Mouse (Mus musculus): ENCODE data around the gene Barhl2. TPM values are rescaled to one million over a fixed set of nuclear protein-coding genes. Genes with fewer than 3 reads are reported as not detected.

Gene Barhl2
- polyA plus RNA-seq (2016; fragmentation: Nextera tagmentation; extraction: Ambion mirVana), result 0.13 and 0.14 TPM in 2 replicates

DNA sequence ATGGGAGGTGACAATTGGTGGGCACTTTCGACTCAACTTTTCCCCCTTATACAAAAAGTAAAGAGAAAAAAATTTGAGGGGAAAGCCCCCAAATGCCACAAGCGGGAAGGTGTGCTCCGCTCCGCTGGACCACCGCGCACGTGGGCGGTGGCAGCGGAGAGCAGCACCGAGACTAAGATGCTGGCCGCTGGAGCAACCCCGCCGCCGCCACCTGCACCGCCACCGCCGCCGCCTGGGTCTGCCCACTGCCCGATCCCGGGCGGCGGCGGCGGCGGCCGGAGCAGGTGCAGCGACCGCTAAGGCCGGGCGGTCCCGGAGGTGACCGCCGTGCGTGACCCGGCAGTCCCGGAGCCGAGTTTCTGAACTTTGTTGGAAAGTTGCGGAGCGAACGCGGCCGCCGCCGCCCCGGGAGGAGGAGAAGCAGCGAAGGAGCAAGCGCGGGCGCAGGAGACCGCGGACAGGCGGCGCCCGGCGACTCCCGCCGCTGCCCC lies at the start of gene Barhl2:
TSS of gene Barhl2 (minus strand) at position 181 of the 491 bp plus-strand sequence.
- Histone ChIP-seq H3K27me3 (replicated peaks; ENCODE audit: low read depth, poor library complexity, severe bottlenecking) (peaks cover 100% of the 10 kb centered on the region), H3K9me3 (no peaks in the 10 kb centered on the region), H3K4me1 (peaks cover 25% of the 10 kb centered on the region), H3K36me3 (replicated peaks) (no peaks in the 10 kb centered on the region), H3K4me3 (peak within 1 kb of the TSS; percentile 62), H3K27ac (replicated peaks) (peak within 1 kb of the TSS; percentile 51)
- WGBS, result under 1% methylated on average over 57 of the region's 57 CpGs
- no peak for DNase-seq (ENCODE audit: low spot score)

DNA sequence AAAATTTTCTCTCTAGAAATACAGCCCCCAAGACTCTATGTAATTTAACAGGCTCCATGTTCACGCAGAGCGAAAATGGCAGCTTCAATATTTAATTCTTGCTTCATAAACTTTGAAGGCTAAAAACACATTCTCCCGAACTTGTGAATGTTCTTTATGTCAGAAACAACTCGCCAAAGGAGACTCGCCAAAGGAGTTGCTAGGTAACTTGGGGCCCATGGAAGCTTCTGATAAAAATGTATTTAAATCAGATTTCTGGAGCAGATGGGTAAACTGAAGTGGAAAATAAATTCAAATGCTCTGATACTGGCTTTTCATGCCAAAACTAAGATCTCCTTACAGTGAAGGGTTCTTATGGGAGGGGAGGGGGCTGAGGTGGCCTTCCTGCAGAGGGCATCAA lies 48.1 kb upstream of the Barhl2 start:
- WGBS, result 93% methylated on average over 5 of the region's 5 CpGs
- Histone ChIP-seq H3K27ac (replicated peaks) (no peak overlapping the region), H3K4me3 (no peak overlapping the region), H3K4me1 (peaks cover 10% of the 10 kb centered on the region), H3K27me3 (replicated peaks; ENCODE audit: low read depth, poor library complexity, severe bottlenecking) (no peaks in the 10 kb centered on the region), H3K36me3 (replicated peaks) (no peaks in the 10 kb centered on the region), H3K9me3 (no peaks in the 10 kb centered on the region)
- no peak for DNase-seq (ENCODE audit: low spot score)

- H3K27ac ChIP-seq (replicated peaks), result peak overlapping the region; percentile 16; the same call in 1 of the 2 replicates
Observed at GRCm38 (mm10) chr5:106502684-106503545, 44.9 kb upstream of the Barhl2 start.

DNA sequence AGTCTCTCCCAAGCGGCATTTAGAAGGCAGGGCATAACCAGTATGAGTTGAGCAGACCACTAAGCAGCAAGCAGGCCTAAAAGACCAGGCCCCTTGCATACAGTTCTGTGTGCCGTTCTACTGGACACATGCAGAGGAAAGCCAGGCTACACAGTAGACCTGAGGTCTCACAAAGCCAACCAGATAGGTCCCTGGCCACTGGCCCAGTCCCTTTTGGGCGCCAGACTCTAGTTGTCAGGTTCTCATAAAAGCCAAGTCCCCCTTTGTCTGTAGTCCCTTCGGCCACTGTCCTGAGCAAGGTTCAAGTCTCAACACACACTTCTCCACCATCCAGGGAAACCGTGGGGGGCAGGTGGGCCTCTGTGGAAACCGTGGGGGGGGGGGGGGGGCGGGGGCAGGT lies 44.3 kb upstream of the Barhl2 start:
- no peak for DNase-seq (ENCODE audit: low spot score)
- Histone ChIP-seq H3K4me1 (peaks cover 10% of the 10 kb centered on the region), H3K27me3 (replicated peaks; ENCODE audit: low read depth, poor library complexity, severe bottlenecking) (no peaks in the 10 kb centered on the region), H3K4me3 (no peak overlapping the region), H3K36me3 (replicated peaks) (no peaks in the 10 kb centered on the region), H3K9me3 (no peaks in the 10 kb centered on the region), H3K27ac (replicated peaks) (no peak overlapping the region)
- 72% methylated on average over 7 of the region's 7 CpGs for WGBS

More at GRCm38 (mm10) chr5:106502684-106503545, 44.9 kb upstream of the Barhl2 start:
- Histone ChIP-seq H3K9me3 (no peaks in the 10 kb centered on the region), H3K4me1 (peaks cover 10% of the 10 kb centered on the region), H3K27me3 (replicated peaks; ENCODE audit: low read depth, poor library complexity, severe bottlenecking) (no peaks in the 10 kb centered on the region), H3K36me3 (replicated peaks) (no peaks in the 10 kb centered on the region), H3K4me3 (no peak overlapping the region)
- WGBS, result 65% methylated on average over 12 of the region's 12 CpGs
- DNase-seq (ENCODE audit: low spot score), result peak; percentile 13

DNA sequence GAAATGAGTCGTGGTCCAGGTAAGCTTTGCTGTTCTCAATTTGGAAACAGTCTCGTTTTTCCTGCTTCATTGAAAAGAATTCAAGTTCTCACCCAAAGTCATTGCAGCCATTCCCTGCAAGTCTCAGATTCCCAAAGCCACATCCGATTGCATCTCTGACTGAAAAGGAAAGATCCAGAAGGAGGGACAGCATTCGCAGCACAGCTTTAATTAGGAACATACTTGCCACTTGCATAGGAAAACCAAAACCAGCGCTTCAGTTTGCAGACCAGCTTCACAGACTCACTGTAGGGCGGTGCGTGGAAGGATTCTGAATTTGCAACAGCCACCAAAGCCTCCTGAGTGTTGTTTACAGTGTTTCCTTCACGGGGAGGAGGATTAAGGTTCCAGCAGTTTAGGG lies 33.8 kb upstream of the Barhl2 start:
- peak overlapping the region; percentile 24; the same call in 1 of the 2 replicates for H3K27ac ChIP-seq (replicated peaks)
- no peak overlapping the region for H3K4me3 ChIP-seq
- H3K27me3 ChIP-seq (replicated peaks; ENCODE audit: low read depth, poor library complexity, severe bottlenecking), result no peaks in the 10 kb centered on the region
- peak; percentile 37 for DNase-seq (ENCODE audit: low spot score)
- WGBS, result 38% methylated on average over 8 of the region's 8 CpGs
- H3K36me3 ChIP-seq (replicated peaks), result no peaks in the 10 kb centered on the region
- H3K9me3 ChIP-seq, result no peaks in the 10 kb centered on the region
- H3K4me1 ChIP-seq, result peaks cover 19% of the 10 kb centered on the region

DNA sequence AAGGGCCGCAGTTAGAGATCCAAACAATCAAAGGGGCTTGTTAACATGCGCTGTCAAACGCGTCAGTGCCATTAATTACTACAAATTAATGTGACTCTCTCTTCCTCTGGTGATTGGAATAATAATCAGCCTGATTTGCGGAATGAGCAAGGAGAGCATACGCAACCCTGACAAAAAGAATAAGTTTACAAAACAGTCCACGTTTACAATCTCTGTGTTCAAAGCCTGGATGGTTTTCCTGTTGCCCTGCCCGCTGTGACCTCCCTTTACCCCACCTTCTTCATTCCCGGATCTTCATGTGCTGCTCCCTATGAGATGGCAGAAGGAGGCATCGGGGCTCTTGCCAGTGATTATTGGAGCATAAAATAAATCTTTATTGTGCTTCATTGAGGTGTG lies 14.1 kb upstream of the Barhl2 start:
- Histone ChIP-seq H3K4me1 (peaks cover 22% of the 10 kb centered on the region), H3K27me3 (replicated peaks; ENCODE audit: low read depth, poor library complexity, severe bottlenecking) (peaks cover 94% of the 10 kb centered on the region), H3K9me3 (no peaks in the 10 kb centered on the region), H3K27ac (replicated peaks) (no peak overlapping the region), H3K36me3 (replicated peaks) (no peaks in the 10 kb centered on the region), H3K4me3 (no peak overlapping the region)
- DNase-seq (ENCODE audit: low spot score), result peak; percentile 15
- 4% methylated on average over 10 of the region's 10 CpGs for WGBS

DNA sequence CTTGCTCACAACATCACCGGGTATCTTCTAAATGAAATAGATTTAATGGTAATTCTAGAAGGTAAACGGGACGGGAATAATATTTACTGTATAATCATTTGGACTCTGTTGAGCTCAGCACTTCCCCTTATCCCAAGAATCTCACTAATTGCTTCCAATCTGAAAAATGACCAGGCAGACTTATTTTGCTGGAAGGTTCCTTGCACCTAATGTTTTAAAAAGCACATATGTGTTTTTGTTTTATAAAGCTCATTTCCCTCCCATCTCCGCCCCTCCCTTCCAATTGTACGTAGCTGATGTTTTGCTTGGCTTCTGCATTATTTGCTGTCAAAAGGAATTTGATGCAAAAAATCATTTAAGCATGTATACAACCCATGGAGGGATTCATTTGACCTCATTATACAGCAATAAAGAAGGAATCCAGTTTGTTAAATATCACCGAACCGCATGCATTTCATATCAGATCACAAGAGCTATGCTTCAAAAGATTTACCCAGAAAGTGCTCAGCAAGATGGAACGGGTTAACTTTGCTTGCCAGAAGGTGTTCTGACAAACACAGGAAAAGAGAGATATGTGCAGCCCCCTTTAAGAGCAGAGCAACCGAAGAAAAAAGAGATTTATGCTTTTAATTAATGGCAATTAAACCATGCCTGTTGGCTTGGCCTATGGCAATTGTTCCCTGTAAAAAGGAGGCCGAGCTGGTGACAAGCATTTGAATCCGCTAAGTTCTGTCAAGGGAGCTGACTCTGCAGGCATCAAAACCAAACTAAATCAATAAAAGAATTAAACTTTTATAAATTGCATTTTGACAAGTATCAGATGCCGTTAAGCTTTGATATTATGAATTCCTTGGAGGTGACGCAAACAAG lies 13.5 kb upstream of the Barhl2 start:
- peaks cover 23% of the 10 kb centered on the region for H3K4me1 ChIP-seq
- H3K36me3 ChIP-seq (replicated peaks), result no peaks in the 10 kb centered on the region
- H3K27me3 ChIP-seq (replicated peaks; ENCODE audit: low read depth, poor library complexity, severe bottlenecking), result peaks cover 97% of the 10 kb centered on the region
- peak; percentile 11 for DNase-seq (ENCODE audit: low spot score)
- no peaks in the 10 kb centered on the region for H3K9me3 ChIP-seq
- H3K4me3 ChIP-seq, result no peak overlapping the region
- WGBS, result 9% methylated on average over 13 of the region's 13 CpGs
- H3K27ac ChIP-seq (replicated peaks), result no peak overlapping the region

DNA sequence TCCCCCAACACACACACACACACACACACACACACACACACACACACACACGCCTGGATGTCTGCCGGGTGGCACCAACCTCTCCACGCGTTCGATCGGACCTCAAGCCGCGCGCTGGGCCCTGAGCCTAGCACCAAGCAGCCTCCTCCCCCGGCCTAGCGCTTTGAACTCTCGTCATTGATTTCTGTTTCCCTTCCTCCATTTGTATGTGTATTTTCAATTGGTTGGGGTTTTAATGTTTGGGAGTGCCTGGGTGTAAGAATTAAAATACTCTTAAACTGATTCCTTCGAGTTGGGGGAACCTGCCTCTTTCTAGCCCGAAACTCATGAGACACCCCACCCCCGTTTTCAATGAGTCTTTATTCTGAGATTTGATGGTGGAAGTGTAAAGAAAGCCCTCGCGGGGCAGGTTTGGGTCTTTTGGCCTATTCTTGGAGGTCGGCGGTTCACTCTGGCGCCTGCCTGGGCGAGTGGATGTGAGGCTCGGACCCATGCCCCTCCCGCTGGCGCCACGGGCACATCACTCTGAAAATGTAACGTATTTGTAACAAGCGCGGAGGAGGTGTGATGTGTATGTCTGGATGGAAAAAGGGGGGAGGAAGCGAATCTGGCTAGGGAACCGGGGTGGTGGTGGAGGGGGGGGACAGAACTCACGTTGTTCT lies 7.3 kb upstream of the Barhl2 start:
- H3K36me3 ChIP-seq (replicated peaks), result no peaks in the 10 kb centered on the region
- H3K4me1 ChIP-seq, result peaks cover 27% of the 10 kb centered on the region
- peak; percentile 54 for DNase-seq (ENCODE audit: low spot score)
- peaks cover 100% of the 10 kb centered on the region for H3K27me3 ChIP-seq (replicated peaks; ENCODE audit: low read depth, poor library complexity, severe bottlenecking)
- H3K9me3 ChIP-seq, result no peaks in the 10 kb centered on the region
- no peak overlapping the region for H3K27ac ChIP-seq (replicated peaks)
- WGBS, result under 1% methylated on average over 31 of the region's 31 CpGs
- H3K4me3 ChIP-seq, result no peak overlapping the region

DNA sequence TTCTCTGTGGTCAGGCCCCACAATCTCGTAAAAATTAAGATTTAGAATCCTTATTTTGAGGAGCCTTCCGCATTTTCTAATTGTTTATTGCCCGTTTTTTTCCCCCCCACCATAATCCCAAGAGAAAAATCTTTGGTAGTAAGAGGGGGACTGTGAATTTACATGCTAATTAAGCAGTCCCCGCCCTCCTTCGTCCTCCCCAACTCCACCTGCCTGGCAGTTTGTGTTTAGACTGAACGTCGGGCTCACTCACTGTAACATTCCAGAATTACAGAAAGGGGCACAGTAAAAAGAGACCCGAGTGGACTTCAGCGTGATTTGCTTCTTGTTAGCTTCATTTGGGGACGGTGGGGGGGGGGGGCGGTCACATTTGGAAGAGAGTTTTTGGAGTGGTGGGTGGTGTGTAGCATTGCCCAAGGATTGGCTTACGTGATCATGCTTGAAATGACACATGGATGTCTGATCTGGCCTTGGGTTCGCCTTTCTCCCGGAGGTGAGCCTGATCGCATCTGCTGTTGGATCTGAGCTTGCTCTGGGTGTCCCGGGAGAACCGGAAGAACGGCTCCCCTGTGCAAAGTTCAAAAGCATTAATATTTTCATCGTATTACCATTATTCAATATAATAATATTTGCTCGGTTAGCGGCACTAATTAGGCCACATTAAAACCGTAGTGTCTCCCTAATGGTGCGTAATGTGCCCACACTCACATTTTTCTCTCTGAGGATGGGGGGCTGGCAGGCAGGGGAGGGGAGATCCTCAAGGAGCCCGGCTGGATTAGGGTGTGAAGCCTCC lies 6.6 kb upstream of the Barhl2 start:
- no peaks in the 10 kb centered on the region for H3K36me3 ChIP-seq (replicated peaks)
- DNase-seq (ENCODE audit: low spot score), result peak; percentile 43
- H3K27ac ChIP-seq (replicated peaks), result no peak overlapping the region
- under 1% methylated on average over 24 of the region's 24 CpGs for WGBS
- H3K4me1 ChIP-seq, result peaks cover 25% of the 10 kb centered on the region
- no peak overlapping the region for H3K4me3 ChIP-seq
- H3K9me3 ChIP-seq, result no peaks in the 10 kb centered on the region
- peaks cover 100% of the 10 kb centered on the region for H3K27me3 ChIP-seq (replicated peaks; ENCODE audit: low read depth, poor library complexity, severe bottlenecking)

- Histone ChIP-seq H3K4me1 (peaks cover 30% of the 10 kb centered on the region), H3K9me3 (no peaks in the 10 kb centered on the region), H3K27ac (replicated peaks) (no peak overlapping the region), H3K36me3 (replicated peaks) (no peaks in the 10 kb centered on the region), H3K4me3 (peak overlapping the region; percentile 4; the same call in 1 of the 2 replicates), H3K27me3 (replicated peaks; ENCODE audit: low read depth, poor library complexity, severe bottlenecking) (peaks cover 100% of the 10 kb centered on the region)
- under 1% methylated on average over 25 of the region's 25 CpGs for WGBS
- peak; percentile 71 for DNase-seq (ENCODE audit: low spot score)
Observed at GRCm38 (mm10) chr5:106463661-106464191, 5.8 kb upstream of the Barhl2 start.

GRCm38 (mm10) chr5:106461913-106462312 lies 3.9 kb upstream of the Barhl2 start:
- WGBS, result under 1% methylated on average over 4 of the region's 4 CpGs
- peak; percentile 67 for DNase-seq (ENCODE audit: low spot score)
- Histone ChIP-seq H3K4me3 (no peak overlapping the region), H3K4me1 (peaks cover 37% of the 10 kb centered on the region), H3K27ac (replicated peaks) (no peak overlapping the region), H3K36me3 (replicated peaks) (no peaks in the 10 kb centered on the region), H3K9me3 (no peaks in the 10 kb centered on the region), H3K27me3 (replicated peaks; ENCODE audit: low read depth, poor library complexity, severe bottlenecking) (peaks cover 100% of the 10 kb centered on the region)

Data from embryonic facial prominence, embryonic 10.5 days (tissue).